Mouse (Mus musculus): ENCODE data around the gene Olfr1321. TPM values are rescaled to one million over a fixed set of nuclear protein-coding genes. Genes with fewer than 3 reads are reported as not detected.

The Olfr1321 gene
- not detected in 2 replicates for polyA plus RNA-seq (2014; fragmentation: Nextera tagmentation; extraction: Ambion mirVana)

- Histone ChIP-seq H3K4me2 (replicated peaks; ENCODE audit: low read depth, low read length) (no peak within 1 kb of the TSS), H3K9ac (replicated peaks; ENCODE audit: low read depth, low read length) (no peak within 1 kb of the TSS), H3K4me1 (ENCODE audit: control insufficient read depth, insufficient read depth, low read length) (no peaks in the 10 kb centered on the region), H3K4me3 (ENCODE audit: low read depth, low read length) (no peak within 1 kb of the TSS), H3K27me3 (ENCODE audit: control insufficient read depth, insufficient read depth, low read length) (no peaks in the 10 kb centered on the region), H3K27ac (ENCODE audit: low read length) (no peak within 1 kb of the TSS), H3K36me3 (ENCODE audit: control insufficient read depth, insufficient read depth, low read length) (no peaks in the 10 kb centered on the region), H3K9me3 (ENCODE audit: control insufficient read depth, low read depth, low read length) (no peaks in the 10 kb centered on the region)
- ATAC-seq (ENCODE audit: insufficient number of reproducible peaks, insufficient read depth, low FRiP score, low read depth): no peak
- WGBS: 84% methylated on average over 2 of the region's 2 CpGs
Observed at GRCm38 (mm10) chrX:49734959-49735358, at the start of gene Olfr1321. Gene Olfr1321, minus strand, starts transcription at chrX:49735059.

DNA sequence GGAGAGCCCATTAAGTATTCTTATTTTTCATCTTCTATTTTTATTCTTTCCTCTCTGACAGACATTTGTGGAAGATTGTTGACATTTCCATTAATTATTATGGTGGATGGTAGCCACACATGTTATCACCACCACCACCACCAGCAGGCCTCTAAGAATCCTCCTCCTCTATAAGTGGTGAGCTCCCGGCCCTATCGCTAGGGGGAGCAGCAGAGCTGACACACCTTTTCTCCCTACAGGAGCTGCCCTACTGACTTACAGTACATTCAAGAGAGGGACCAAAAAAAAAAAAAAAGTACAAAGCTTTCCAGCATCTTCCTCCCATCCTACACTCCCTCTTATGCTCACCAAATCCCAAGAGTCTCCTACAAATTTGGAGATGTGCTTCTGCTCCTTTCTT, 36.0 kb upstream of the Olfr1321 start:
- Histone ChIP-seq H3K27me3 (ENCODE audit: control insufficient read depth, insufficient read depth, low read length) (no peaks in the 10 kb centered on the region), H3K4me3 (ENCODE audit: low read depth, low read length) (no peak overlapping the region), H3K9me3 (ENCODE audit: control insufficient read depth, low read depth, low read length) (no peaks in the 10 kb centered on the region), H3K27ac (ENCODE audit: low read length) (no peak overlapping the region), H3K4me2 (replicated peaks; ENCODE audit: low read depth, low read length) (no peak overlapping the region), H3K4me1 (ENCODE audit: control insufficient read depth, insufficient read depth, low read length) (no peaks in the 10 kb centered on the region), H3K36me3 (ENCODE audit: control insufficient read depth, insufficient read depth, low read length) (no peaks in the 10 kb centered on the region), H3K9ac (replicated peaks; ENCODE audit: low read depth, low read length) (no peak overlapping the region)
- 20% methylated on average over 2 of the region's 2 CpGs for WGBS
- no peak for ATAC-seq (ENCODE audit: insufficient number of reproducible peaks, insufficient read depth, low FRiP score, low read depth)

- Histone ChIP-seq H3K4me1 (ENCODE audit: control insufficient read depth, insufficient read depth, low read length) (no peaks in the 10 kb centered on the region), H3K4me3 (ENCODE audit: low read depth, low read length) (no peak overlapping the region), H3K27ac (ENCODE audit: low read length) (no peak overlapping the region), H3K9me3 (ENCODE audit: control insufficient read depth, low read depth, low read length) (no peaks in the 10 kb centered on the region), H3K4me2 (replicated peaks; ENCODE audit: low read depth, low read length) (no peak overlapping the region), H3K27me3 (ENCODE audit: control insufficient read depth, insufficient read depth, low read length) (no peaks in the 10 kb centered on the region), H3K36me3 (ENCODE audit: control insufficient read depth, insufficient read depth, low read length) (no peaks in the 10 kb centered on the region), H3K9ac (replicated peaks; ENCODE audit: low read depth, low read length) (no peak overlapping the region)
- no peak for ATAC-seq (ENCODE audit: insufficient number of reproducible peaks, insufficient read depth, low FRiP score, low read depth)
- WGBS: 59% methylated on average over 5 of the region's 5 CpGs
Observed at GRCm38 (mm10) chrX:49745192-49745591, 10.3 kb upstream of the Olfr1321 start.

Other genes starting within 250 kb of the Olfr1321 start
- not detected in 2 replicates for gene Olfr1320, start 62.7 kb downstream of the Olfr1321 start, polyA plus RNA-seq (2014; fragmentation: Nextera tagmentation; extraction: Ambion mirVana)
- gene Igsf1, start 62.7 kb upstream of the Olfr1321 start, polyA plus RNA-seq (2014; fragmentation: Nextera tagmentation; extraction: Ambion mirVana): 1.5 and 2.1 TPM in 2 replicates
- gene Olfr1322, start 156.4 kb upstream of the Olfr1321 start, polyA plus RNA-seq (2014; fragmentation: Nextera tagmentation; extraction: Ambion mirVana): not detected in 2 replicates